Mouse (Mus musculus) hindbrain, postnatal 0 days (tissue): ENCODE data around the gene Serpina12. TPM values are rescaled to one million over a fixed set of nuclear protein-coding genes. Genes with fewer than 3 reads are reported as not detected.

ENCODE experiments used
- ATAC-seq: fragments of 200-750 bp; cut with Nextera tagmentation; 2 replicates; pipeline ENCODE4 v1.8.0; 2017; ENCODE audit warnings: mild to moderate bottlenecking, moderate TSS enrichment, moderate library complexity
- DNase-seq: peaks from one replicate; pipeline ENCODE4 v3.0.0-alpha.2; 2015; ENCODE audit warnings: low spot score
- H3K27ac ChIP-seq: fragments of 300-500 bp; sonication (generic); 2 replicates; pipeline ENCODE4 v1.5.1; 2014; ENCODE audit warnings: mild to moderate bottlenecking
- H3K27me3 ChIP-seq: fragments of 300-500 bp; sonication (generic); 2 replicates; pipeline ENCODE4 v1.6.1; 2014; ENCODE audit warnings: low read length, mixed read lengths; ENCODE audit not compliant: insufficient read depth
- H3K36me3 ChIP-seq: fragments of 300-500 bp; sonication (generic); 2 replicates; pipeline ENCODE4 v1.6.1; 2014; ENCODE audit warnings: low read length, mixed read lengths; ENCODE audit not compliant: insufficient read depth
- H3K4me1 ChIP-seq: fragments of 300-500 bp; sonication (generic); 2 replicates; pipeline ENCODE4 v1.6.1; 2014; ENCODE audit warnings: antibody characterized with exemption, low read length, mixed read lengths; ENCODE audit not compliant: insufficient read depth
- H3K4me2 ChIP-seq: fragments of 300-500 bp; sonication (generic); 2 replicates; pipeline ENCODE4 v1.6.1; 2014; ENCODE audit warnings: low read depth, mild to moderate bottlenecking, low read length, moderate library complexity, mixed read lengths
- H3K4me3 ChIP-seq: fragments of 300-500 bp; sonication (generic); 2 replicates; pipeline ENCODE4 v1.5.1; 2014; ENCODE audit warnings: low read length
- H3K9ac ChIP-seq: fragments of 300-500 bp; sonication (generic); replicated peaks from 2 replicates; pipeline ENCODE4 v1.6.1; 2014; ENCODE audit warnings: mild to moderate bottlenecking, low read length, moderate library complexity, mixed read lengths
- H3K9me3 ChIP-seq: fragments of 300-500 bp; sonication (generic); 2 replicates; pipeline ENCODE4 v1.6.1; 2016; ENCODE audit warnings: low read length, mixed read lengths
- CTCF ChIP-seq: IDR thresholded peaks from 2 replicates; pipeline ENCODE4 v1.5.1; 2016; ENCODE audit warnings: antibody characterized with exemption, control low read depth, low read depth
- WGBS: fragments of 180-500 bp; shearing (Covaris S2); extraction: QIAGEN DNeasy Blood & Tissue Kit; methylation state at CpG from one replicate; pipeline ENCODE4 v1.1.7; 2014; 5-methylcytosine and 5-hydroxymethylcytosine counted together
- polyA plus RNA-seq: library from polyadenylated mRNA; unstranded; fragments of >200 nt; fragmentation: Nextera tagmentation; extraction: Ambion mirVana; gene quantifications from 2 replicates; pipeline ENCODE4 v1.2.1, GENCODE M21; 2015
- total RNA-seq: library from RNA; depleted of rRNA; stranded (reverse); fragments of >200 nt; gene quantifications from 2 replicates; pipeline ENCODE4 v1.2.3, GENCODE M21; 2014

Gene Serpina12
- total and polyA plus RNA-seq, 2 experiments from 2014 or later: not detected

DNA sequence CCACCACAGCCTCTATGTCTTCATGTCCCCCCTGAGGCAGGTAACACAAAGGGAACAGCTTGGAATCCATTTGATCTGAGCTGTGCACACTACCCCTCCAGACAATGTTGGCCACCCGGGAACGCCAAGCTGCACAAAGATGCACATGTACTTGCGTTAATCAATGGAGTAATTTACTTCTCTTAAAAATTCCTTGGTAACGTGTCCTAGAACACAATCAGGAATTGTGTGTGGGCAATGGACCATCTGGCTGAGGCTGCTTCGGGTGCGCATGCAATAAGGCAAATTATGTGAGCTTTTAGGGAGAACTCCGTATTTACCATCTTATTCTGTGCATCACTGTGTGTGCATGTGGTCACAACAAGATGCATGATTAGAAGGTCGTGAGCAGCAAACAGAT, 44.6 kb downstream of the Serpina12 start:
- no peak overlapping the region for H3K4me2 ChIP-seq
- DNase-seq: no peak
- H3K9me3 ChIP-seq: no peaks in the 10 kb centered on the region
- H3K27me3 ChIP-seq: no peaks in the 10 kb centered on the region
- H3K4me1 ChIP-seq: no peaks in the 10 kb centered on the region
- no peak overlapping the region for H3K27ac ChIP-seq
- no peak overlapping the region for H3K4me3 ChIP-seq
- TF ChIP-seq CTCF: no peak
- H3K9ac ChIP-seq: no peak overlapping the region
- 65% methylated on average over 8 of the region's 8 CpGs for WGBS
- ATAC-seq: no peak
- H3K36me3 ChIP-seq: no peaks in the 10 kb centered on the region

DNA sequence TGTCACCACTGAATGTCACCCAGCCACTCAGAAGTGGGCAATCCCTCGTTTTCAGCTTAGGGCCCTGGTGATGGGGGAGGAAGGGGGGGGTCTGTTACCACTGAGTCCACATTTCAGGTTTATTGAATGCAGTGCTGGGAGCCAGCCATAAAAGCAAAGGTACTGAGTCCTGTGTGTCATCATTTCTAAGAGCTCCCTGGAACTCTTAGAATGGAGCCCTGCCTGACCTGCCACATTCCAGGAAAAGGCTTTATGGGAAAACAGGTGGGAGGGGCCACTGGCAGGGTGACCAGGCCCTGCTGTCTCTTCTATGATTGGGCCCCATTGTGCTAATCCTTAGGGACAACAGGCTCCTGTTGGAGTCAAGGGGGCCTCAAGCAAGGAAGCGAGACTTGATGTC, 47.7 kb downstream of the Serpina12 start:
- H3K9ac ChIP-seq: no peak overlapping the region
- H3K27ac ChIP-seq: no peak overlapping the region
- H3K4me1 ChIP-seq: no peaks in the 10 kb centered on the region
- H3K36me3 ChIP-seq: no peaks in the 10 kb centered on the region
- H3K4me2 ChIP-seq: no peak overlapping the region
- 61% methylated on average over 2 of the region's 2 CpGs for WGBS
- ATAC-seq (no peak), DNase-seq (no peak)
- TF ChIP-seq CTCF: no peak
- H3K9me3 ChIP-seq: no peaks in the 10 kb centered on the region
- H3K27me3 ChIP-seq: no peaks in the 10 kb centered on the region
- no peak overlapping the region for H3K4me3 ChIP-seq

DNA sequence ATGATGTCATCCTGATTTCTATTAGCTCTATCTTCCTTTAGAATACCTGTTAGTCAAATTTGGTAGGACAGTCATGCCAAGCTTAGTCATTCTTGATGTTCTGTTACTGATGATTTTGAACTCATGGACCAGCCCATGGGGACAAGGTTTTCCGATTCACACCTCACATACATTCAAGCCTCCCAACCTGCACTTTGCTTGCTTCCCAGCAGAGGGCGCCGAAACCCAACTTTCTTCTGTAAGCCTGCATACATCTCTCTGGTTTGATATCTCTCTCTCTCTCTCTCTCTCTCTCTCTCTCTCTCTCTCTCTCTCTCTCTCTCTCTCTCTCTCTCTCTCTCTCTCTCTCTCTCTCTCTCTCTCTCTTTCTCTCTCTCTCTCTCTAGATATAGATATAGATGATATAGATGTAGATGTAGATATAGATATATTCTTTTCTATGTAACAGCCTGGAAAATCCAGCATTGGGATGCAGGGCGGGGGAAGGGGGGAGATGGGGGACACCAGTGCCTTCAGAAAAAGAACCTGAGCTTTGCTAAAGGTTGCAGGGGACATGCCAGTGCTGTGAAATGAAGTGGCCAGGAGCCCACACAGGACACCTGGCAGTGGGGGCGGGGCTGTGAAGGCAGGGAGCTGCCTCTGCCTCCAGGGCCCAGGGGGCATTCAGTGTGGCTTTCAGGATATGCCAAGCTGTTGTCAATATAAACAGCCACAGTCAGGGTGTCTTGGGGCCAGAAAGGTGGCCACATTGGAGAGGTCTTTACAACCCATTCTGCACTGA, 48.8 kb downstream of the Serpina12 start:
- Histone ChIP-seq H3K9ac (no peak overlapping the region), H3K4me1 (no peaks in the 10 kb centered on the region), H3K27me3 (no peaks in the 10 kb centered on the region), H3K4me3 (no peak overlapping the region), H3K9me3 (no peaks in the 10 kb centered on the region), H3K4me2 (no peak overlapping the region), H3K36me3 (no peaks in the 10 kb centered on the region), H3K27ac (no peak overlapping the region)
- 40% methylated on average over 5 of the region's 5 CpGs for WGBS
- peak; percentile 77 for ATAC-seq
- TF ChIP-seq CTCF: peak; percentile 86
- peak; percentile 77 for DNase-seq

DNA sequence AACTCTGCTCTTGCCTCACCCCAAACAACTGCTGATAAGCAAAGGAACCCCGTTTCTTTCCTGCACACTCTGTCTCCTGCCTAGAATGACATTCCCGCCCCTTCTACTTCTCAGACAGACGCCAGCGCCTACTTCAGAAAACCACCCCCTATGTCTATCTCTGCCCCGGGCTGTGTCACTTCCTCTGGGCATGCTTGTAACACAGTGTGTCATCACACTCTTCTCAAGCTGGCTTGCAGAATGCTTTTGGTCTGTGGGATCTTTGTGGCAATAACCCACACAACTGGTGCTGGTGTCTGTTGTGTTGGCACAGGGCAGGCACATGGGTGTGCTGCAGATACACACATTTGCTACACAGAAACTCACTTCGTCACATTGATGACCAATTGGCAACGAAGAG, 51.3 kb downstream of the Serpina12 start:
- TF ChIP-seq CTCF: no peak
- no peaks in the 10 kb centered on the region for H3K27me3 ChIP-seq
- H3K4me2 ChIP-seq: no peak overlapping the region
- no peak overlapping the region for H3K4me3 ChIP-seq
- no peaks in the 10 kb centered on the region for H3K9me3 ChIP-seq
- DNase-seq (no peak), ATAC-seq (no peak)
- no peaks in the 10 kb centered on the region for H3K4me1 ChIP-seq
- H3K9ac ChIP-seq: no peak overlapping the region
- H3K27ac ChIP-seq: no peak overlapping the region
- WGBS: 76% methylated on average over 7 of the region's 7 CpGs
- H3K36me3 ChIP-seq: no peaks in the 10 kb centered on the region

DNA sequence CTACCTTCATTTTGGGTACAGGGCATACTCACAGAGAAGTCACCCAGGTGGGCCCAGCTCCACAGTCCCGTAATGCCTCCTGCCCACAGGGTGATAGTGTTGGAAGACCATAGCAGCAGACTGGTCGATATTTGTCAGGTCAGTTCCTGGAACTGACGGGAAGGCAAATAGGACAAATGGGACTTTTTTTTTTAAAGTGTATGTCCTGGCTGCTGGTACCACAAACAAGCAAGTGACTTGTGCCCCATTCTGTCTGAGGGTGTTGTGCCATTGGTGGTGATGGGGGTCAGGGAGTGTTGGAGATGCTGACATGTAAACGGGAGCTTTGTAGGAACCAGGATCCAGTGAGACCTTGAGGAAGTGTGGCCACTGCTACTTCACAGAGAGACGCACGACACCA, 54.4 kb downstream of the Serpina12 start, which contains the start of gene Serpina11:
Serpina11 (minus strand) TSS at position 101 of the 400 bp plus-strand sequence.
- no peak within 1 kb of the TSS for H3K4me3 ChIP-seq
- no peak within 1 kb of the TSS for H3K27ac ChIP-seq
- ATAC-seq (no peak), DNase-seq (no peak)
- no peaks in the 10 kb centered on the region for H3K27me3 ChIP-seq
- no peaks in the 10 kb centered on the region for H3K4me1 ChIP-seq
- no peaks in the 10 kb centered on the region for H3K36me3 ChIP-seq
- TF ChIP-seq CTCF: no peak
- no peaks in the 10 kb centered on the region for H3K9me3 ChIP-seq
- WGBS: 91% methylated on average over 6 of the region's 6 CpGs
- H3K9ac ChIP-seq: no peak within 1 kb of the TSS
- H3K4me2 ChIP-seq: no peak within 1 kb of the TSS

DNA sequence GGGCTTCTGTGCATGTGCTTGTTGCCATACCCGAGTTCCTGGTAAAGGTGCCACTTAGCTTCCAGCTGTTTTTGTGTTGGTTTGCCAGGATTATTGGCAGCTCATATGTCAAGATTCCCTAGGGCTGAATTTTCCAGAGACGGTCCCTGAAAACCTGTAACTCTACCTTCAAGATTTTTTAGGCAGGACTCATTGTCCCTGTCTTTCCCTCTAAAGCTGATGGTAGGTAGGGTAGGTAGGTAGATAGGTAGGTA, 54.8 kb downstream of the Serpina12 start:
- 64% methylated on average over 2 of the region's 2 CpGs for WGBS
- ATAC-seq: no peak

DNA sequence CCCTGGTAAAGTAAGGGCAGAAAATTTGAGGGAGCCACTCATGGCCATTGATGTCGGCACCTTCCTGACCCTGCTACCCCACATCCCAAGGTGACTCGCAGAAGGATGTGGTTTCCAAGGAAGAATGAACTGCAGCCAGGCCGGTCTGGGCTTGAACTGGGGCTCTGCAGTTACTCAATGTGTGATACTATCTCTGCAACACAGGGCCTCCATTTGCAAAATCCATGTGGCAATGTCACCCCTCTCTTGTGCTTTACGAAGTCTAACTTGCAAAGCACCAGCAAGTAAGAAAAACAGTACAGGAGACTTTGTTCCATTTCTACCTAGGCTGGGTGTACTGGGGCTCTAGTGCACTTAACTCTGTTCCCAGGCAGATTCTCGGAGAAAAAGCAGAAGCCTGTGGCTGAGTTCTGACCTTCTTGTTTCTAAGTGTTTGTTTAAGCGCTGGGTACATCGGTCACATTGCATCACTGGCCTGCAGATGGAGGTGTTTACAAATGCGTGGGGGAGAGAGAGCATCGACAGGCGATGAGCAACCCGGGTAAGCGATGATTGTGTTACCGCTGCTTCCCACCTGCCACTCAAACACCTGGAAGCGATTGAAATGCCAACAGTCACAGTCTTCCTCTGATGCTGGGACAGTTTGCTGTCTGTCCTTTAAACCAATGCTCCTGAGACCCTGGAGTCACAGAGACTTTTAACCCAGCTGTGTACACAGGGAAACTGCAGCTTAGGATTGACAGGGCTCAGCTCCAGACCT, 55.3 kb downstream of the Serpina12 start:
- no peak overlapping the region for H3K4me2 ChIP-seq
- H3K4me1 ChIP-seq: no peaks in the 10 kb centered on the region
- ATAC-seq (no peak), DNase-seq (peak; percentile 33)
- H3K9ac ChIP-seq: no peak overlapping the region
- H3K9me3 ChIP-seq: no peaks in the 10 kb centered on the region
- no peak overlapping the region for H3K27ac ChIP-seq
- no peaks in the 10 kb centered on the region for H3K27me3 ChIP-seq
- H3K36me3 ChIP-seq: no peaks in the 10 kb centered on the region
- 58% methylated on average over 14 of the region's 14 CpGs for WGBS
- TF ChIP-seq CTCF: peak; percentile 47
- no peak overlapping the region for H3K4me3 ChIP-seq

More for the DNA sequence above, 54.8 kb downstream of the Serpina12 start:
- Histone ChIP-seq H3K9me3 (no peaks in the 10 kb centered on the region), H3K4me1 (no peaks in the 10 kb centered on the region), H3K9ac (no peak overlapping the region), H3K27ac (no peak overlapping the region), H3K36me3 (no peaks in the 10 kb centered on the region), H3K4me3 (no peak overlapping the region), H3K4me2 (no peak overlapping the region), H3K27me3 (no peaks in the 10 kb centered on the region)
- TF ChIP-seq CTCF: no peak
- no peak for DNase-seq
